Mouse (Mus musculus): Measurements from ENCODE around the gene Zkscan8. TPM values are rescaled to one million over a fixed set of nuclear protein-coding genes. Genes with fewer than 3 reads are reported as not detected.
"Not testable (repeated sequence)": the region's sequence is repeated elsewhere in the genome, so short reads cannot be mapped to it uniquely, and the experiment has no call there.

Zkscan8 gene
- 10 to 100 TPM; 10.6 to 13.6 TPM for total RNA-seq (2021)

DNA sequence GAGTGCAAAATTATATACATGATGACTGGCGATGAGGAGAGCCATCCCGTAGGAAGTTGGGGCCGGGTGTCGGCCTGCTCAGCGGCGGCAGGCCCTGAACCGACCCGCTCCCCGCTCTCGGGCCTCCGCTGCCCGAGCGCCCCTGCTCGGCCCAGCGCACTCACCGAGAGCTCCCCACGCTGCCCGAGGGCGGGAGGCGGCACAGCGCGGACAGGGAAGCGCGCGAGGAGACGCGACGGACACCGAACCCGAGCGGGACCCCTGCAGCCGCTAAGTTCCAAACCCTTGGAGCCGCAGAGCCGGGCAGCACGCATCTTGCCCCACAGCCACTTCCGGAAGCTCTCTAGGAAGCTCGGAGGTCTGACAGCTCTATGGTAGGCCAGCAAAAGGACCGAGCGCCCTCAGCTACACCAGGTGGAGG lies at the start of gene Zkscan8:
Zkscan8 (minus strand) TSS at position 340 of the 421 bp plus-strand sequence.
- peak; percentile 80 to 87 for DNase-seq (ENCODE audit: extremely low spot score in 1 of 2, low spot score in 2 of 2)
- intact Hi-C loops (cut with DNase I) = no loop called here

- DNase-seq (ENCODE audit: extremely low spot score in 1 of 2, low spot score in 2 of 2) = no peak
- intact Hi-C loops (cut with DNase I) = no loop called here
Observed at GRCm38 (mm10) chr13:21559793-21560192, 28.9 kb upstream of the Zkscan8 start, which contains the start of gene Olfr1535. Olfr1535 (minus strand) TSS chr13:21559893.

GRCm38 (mm10) chr13:21550416-21551110 lies 19.6 kb upstream of the Zkscan8 start:
- no peak for DNase-seq (ENCODE audit: extremely low spot score in 1 of 2, low spot score in 2 of 2)
- intact Hi-C loops (cut with DNase I) = no loop called here

- intact Hi-C loops (cut with DNase I) = no loop called here
- no peak for DNase-seq (ENCODE audit: extremely low spot score in 1 of 2, low spot score in 2 of 2)
Observed at GRCm38 (mm10) chr13:21549487-21549886, 18.6 kb upstream of the Zkscan8 start.

GRCm38 (mm10) chr13:21542708-21543107 lies 11.8 kb upstream of the Zkscan8 start, which contains the start of gene Olfr1366:
Olfr1366 (minus strand) TSS chr13:21542808.
- intact Hi-C loops (cut with DNase I) = no loop called here
- DNase-seq (ENCODE audit: extremely low spot score in 1 of 2, low spot score in 2 of 2) = no peak

DNA sequence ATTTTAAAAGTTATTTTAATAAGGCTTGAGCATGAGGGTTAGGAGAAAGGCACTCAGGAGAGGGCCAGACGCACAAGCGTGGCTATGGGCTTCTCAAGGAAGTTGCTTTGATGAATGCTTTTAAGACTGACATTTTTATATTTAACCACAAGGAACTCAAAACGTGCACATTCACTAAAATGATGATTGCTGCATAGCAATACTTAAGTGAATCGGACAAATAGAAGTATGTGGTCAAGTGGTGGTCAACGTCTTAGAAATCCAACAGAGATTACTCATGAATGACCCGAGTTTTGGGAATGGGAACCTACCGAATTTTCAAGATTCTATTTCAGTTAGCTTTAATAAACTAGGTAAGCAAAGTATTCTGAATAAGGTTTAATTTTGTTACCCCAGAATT lies 784 bp downstream of the Zkscan8 start:
- intact Hi-C loops (cut with DNase I) = no loop called here
- no peak for DNase-seq (ENCODE audit: extremely low spot score in 1 of 2, low spot score in 2 of 2)

GRCm38 (mm10) chr13:21506221-21506649 lies 24.7 kb downstream of the Zkscan8 start:
- peak; percentile 55 to 86 for DNase-seq (ENCODE audit: extremely low spot score in 1 of 2, low spot score in 2 of 2)

DNA sequence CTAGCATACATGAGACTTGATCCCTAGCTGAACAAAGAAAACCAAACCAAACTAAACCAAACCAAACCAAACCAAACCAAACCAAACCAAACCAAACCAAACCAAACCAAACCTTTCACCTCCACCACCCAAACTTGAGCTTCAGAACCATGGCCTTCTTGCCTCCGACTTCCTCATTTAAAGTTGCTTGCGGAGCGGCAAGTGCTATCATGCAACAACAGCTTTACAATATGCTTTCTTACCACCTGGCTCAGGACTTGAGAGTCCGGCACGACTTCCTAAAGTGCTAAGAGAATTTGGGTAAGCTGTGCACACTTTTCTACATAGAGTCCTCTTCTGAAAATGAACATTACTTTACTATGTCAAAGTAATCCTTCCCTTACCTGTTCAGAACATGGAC lies 28.6 kb downstream of the Zkscan8 start:
- no peak for DNase-seq (ENCODE audit: extremely low spot score in 1 of 2, low spot score in 2 of 2)

More at GRCm38 (mm10) chr13:21506221-21506649, 24.7 kb downstream of the Zkscan8 start:
- intact Hi-C loops (cut with DNase I) = no loop called here

GRCm38 (mm10) chr13:21501182-21501581 lies 29.7 kb downstream of the Zkscan8 start, which contains the start of gene Gm11273:
Gm11273 (minus strand) TSS chr13:21501418.
- DNase-seq (ENCODE audit: extremely low spot score in 1 of 2, low spot score in 2 of 2); intact Hi-C loops (cut with DNase I): not testable (repeated sequence)

More for the DNA sequence above, 28.6 kb downstream of the Zkscan8 start:
- intact Hi-C loops (cut with DNase I) = no loop called here

GRCm38 (mm10) chr13:21495080-21495479 lies 35.8 kb downstream of the Zkscan8 start, which contains the start of gene AK157302:
AK157302 (plus strand) TSS chr13:21495223.
- peak in 1 of 2 experiments; percentile 49 for DNase-seq (ENCODE audit: extremely low spot score in 1 of 2, low spot score in 2 of 2)
- intact Hi-C loops (cut with DNase I) = no loop called here

DNA sequence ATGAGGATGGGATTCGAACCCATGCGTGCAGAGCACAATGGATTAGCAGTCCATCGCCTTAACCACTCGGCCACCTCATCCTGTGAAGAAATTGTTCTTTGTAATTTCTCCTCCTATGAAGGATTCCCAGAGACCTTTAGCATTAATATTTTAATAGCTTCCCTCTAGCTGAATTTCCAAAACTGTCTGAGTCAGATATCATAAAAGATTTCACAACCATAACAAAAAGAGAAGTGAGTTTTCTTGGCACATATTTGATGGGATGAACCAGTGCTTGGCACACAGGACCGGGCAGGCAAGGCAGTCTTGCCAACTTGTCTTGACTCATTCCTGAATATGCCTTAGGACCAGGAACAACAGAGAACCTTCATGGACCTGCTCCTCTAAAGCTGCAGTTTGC lies 38.1 kb downstream of the Zkscan8 start:
- intact Hi-C loops (cut with DNase I) = no loop called here
- no peak for DNase-seq (ENCODE audit: extremely low spot score in 1 of 2, low spot score in 2 of 2)

DNA sequence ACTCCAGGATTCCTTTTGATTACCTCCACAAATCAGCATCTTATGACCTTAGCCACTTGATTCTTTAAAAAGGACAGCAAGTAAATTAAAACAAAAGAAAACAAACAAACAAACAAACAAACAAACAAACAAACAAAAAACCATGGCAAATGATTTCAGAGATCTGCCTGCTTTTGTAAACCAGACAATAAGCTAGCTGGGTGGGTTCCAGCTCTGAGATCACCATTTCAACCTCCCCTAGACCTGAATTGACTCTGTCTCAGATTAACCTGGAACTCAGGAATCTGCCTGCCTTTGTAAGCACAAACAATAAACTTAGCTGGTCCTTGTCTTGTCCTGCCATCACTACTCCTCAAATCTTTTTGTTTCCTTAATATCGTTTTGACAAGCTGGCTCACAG lies 44.0 kb downstream of the Zkscan8 start:
- no peak for DNase-seq (ENCODE audit: extremely low spot score in 1 of 2, low spot score in 2 of 2)
- intact Hi-C loops (cut with DNase I) = no loop called here

DNA sequence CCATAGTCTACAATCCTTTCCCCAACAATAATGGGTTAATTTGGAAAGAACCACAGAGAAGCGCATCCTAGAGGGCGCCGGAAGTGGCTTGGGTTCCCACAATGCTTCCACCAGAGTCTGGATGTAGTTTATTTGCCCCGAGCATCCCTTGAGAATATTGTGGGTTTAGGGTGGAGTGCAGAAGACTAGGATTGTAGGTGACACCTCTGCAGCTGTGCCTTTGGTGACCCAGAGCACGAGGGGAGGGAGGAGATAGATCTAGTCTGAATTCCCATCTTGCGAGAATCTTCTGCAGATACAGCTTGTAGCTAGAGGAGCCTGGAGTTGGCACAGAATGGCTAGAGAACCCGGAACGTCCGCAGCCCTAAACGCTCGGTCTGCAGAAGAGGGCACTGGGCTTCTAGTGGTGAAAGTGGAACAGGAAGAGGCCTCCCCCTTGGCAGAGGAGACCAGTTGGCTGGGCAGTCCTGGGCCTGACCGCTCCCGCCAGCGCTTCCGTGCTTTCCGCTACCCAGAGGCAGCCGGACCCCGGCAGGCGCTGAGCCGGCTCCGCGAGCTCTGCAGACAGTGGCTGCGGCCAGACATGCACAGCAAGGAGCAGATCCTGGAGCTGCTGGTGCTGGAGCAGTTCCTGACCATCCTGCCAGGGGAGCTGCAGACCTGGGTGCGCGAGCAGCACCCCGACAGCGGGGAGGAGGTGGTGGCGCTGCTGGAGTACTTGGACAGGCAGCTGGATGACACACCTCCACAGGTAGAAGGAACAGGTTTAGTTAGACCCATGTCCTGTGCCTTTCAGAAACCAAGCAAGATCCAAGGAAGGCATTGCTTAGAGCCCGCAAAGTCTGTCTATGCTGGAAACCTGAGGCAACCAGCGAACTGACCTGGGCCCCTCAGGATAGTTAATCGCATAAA lies 51.9 kb downstream of the Zkscan8 start, which contains the start of the genes Zkscan4 and Gm10065:
Zkscan4 (plus strand) TSS at position 149 of the 912 bp plus-strand sequence.
Gm10065 (minus strand) TSS at position 683 of the 912 bp plus-strand sequence.
- intact Hi-C loops (cut with DNase I) = not testable (repeated sequence)
- DNase-seq (ENCODE audit: extremely low spot score in 1 of 2, low spot score in 2 of 2) = peak; percentile 70 to 79

- intact Hi-C loops (cut with DNase I) = no loop called here
- DNase-seq (ENCODE audit: extremely low spot score in 1 of 2, low spot score in 2 of 2) = no peak
Observed at GRCm38 (mm10) chr13:21472427-21472826, 58.5 kb downstream of the Zkscan8 start.

DNA sequence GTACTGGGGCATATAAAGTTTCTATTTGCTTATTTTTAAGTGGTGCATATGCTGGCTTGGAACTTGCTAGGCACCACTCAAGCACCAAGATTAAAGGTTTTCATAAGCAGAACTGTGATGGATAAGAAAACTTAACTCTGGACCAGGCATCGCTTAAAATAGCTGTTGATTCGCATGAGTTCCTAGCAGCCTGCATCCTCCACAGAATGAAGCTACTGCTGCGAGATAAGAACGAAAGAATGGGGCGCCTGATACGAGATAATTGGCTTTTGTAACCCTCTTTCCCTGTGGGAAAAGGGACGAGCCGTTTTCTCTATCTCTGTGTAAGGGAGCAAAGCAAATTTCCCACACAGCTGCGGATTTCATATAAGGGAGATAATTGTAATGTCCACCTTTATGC lies 61.8 kb downstream of the Zkscan8 start:
- DNase-seq (ENCODE audit: extremely low spot score in 1 of 2, low spot score in 2 of 2) = no peak
- intact Hi-C loops (cut with DNase I) = no loop called here

DNA sequence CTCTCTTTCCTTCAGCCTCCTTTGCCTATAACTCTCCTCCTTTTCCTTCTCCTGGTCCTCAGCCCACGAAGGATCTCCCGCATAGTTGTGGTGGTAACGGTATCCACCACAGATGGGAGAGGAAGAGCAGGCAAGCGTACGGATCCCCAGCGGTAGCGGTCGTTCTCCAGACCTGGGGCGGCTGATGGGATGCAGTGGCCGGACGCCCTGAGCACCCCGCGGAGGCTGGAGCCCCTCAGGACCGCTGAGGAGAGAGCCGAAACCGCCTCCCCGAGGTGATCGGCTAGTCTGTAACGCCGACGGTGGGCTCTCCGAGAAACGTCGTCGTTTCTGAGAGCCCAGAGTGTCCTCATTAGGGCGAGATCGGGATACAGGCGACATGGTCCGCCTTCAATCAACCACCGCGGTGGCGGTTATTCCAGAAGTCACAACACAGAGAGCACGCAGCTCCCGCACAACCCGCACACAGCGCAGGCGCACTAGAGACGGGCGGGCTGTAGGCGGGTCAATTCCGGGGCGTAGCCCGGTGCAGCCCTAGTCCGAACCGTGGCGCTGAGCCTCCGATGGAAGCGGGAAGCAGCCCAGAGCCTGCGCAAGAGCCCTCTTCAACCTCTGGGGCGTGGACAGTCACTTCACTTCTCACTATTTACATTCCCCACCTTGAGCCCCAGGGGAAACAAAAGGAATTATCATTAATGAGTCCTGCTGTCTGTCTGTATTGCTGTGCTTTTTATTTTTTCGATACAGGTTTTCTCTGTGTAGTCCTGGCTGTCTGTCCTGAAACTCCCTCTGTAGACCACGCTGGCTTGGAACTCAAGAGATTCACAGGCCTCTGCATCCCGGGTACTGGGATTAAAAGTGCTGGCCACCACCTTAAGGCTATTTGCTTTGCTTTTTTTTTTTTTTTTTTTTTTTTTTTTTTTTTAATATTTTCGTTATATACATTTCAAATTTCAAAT lies 62.6 kb downstream of the Zkscan8 start, which contains the start of gene Nkapl:
Nkapl (minus strand) TSS at position 449 of the 959 bp plus-strand sequence.
- peak; percentile 33 to 88 for DNase-seq (ENCODE audit: extremely low spot score in 1 of 2, low spot score in 2 of 2)
- intact Hi-C loops (cut with DNase I) = no loop called here

DNA sequence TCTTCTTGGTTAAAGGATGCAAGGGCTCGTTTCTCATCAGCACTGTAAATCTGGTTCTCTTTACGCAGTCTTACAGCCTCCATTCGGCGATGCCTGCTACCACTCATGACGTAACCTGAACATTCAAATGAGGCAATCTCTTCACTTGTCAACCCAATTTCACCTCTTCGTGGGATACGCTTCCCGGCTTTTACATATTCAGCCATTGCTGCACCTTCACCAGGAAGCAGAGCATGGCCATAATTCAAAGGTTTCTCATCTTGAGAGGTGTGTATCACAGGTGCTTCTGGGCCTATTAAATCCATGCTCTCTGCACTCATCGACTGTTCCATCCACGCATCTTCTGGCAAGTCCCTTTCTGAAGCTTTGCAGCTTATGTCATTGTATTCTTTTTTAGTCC lies 63.6 kb downstream of the Zkscan8 start:
- intact Hi-C loops (cut with DNase I) = no loop called here
- no peak for DNase-seq (ENCODE audit: extremely low spot score in 1 of 2, low spot score in 2 of 2)

All from left cerebral cortex, postnatal 10 days (tissue).